17 mouse cellular contexts compared by ENCODE assay signal in genomic region chr6:94270001-94270400, GRCm38 (mm10).
"Had no signal": no experiment of that assay in that cellular context is flagged by ENCODE, and none has a peak within 500 bp of the region (broad histone marks: within the 10 kb centered on the region; RNA-seq: fewer than 3 reads in every experiment).

No protein-coding gene starts in this region.

- H3K9me3 ChIP-seq: kidney, embryonic 15.5 days; liver, embryonic 13.5 days; midbrain, embryonic 13.5 days had no signal

- H3K36me3 ChIP-seq: kidney, embryonic 15.5 days; liver, embryonic 13.5 days; midbrain, embryonic 13.5 days had no signal

- H3K9ac ChIP-seq: kidney, embryonic 15.5 days; liver, embryonic 13.5 days; midbrain, embryonic 13.5 days had no signal

- H3K27me3 ChIP-seq: kidney, embryonic 15.5 days; liver, embryonic 13.5 days; midbrain, embryonic 13.5 days had no signal

- ATAC-seq: midbrain, embryonic 13.5 days; midbrain, embryonic 16.5 days had no signal

- H3K4me3 ChIP-seq: kidney, embryonic 15.5 days; left cerebral cortex, adult 2 months; liver, embryonic 13.5 days; midbrain, embryonic 13.5 days had no signal

- DNase-seq: kidney, postnatal 10 days; kidney, postnatal 36 days; layer of hippocampus, postnatal 36 days; liver, embryonic 13.5 days; lung, adult 2 months; right cerebral cortex, adult 18-20 months; right cerebral cortex, postnatal 14 days; right cerebral cortex, postnatal 4 days; thymus, adult 2 months; thymus, postnatal 14 days; thymus, postnatal 4 days had no signal

- H3K27ac ChIP-seq: kidney, embryonic 15.5 days; left cerebral cortex, adult 2 months; liver, embryonic 13.5 days; macrophage; midbrain, embryonic 13.5 days; stomach, postnatal 0 days had no signal

- H3K4me2 ChIP-seq: kidney, embryonic 15.5 days; liver, embryonic 13.5 days; midbrain, embryonic 13.5 days had no signal
